Mouse (Mus musculus) erythroblast, embryonic 14.5 days (primary cell): ENCODE data around the gene Shprh.

Experiments used
- GATA1 ChIP-seq: IDR thresholded peaks from 2 replicates; pipeline ENCODE4 v1.6.1; 2012; ENCODE audit warnings: low read length, inconsistent platforms, mixed read lengths
- TAL1 ChIP-seq: IDR thresholded peaks from 3 replicates; pipeline ENCODE4 v1.6.1; 2012; ENCODE audit warnings: low read length, inconsistent platforms, mixed read lengths

- no peak for TF ChIP-seq TAL1
- no peak for TF ChIP-seq GATA1
Observed at GRCm38 (mm10) chr10:11233208-11233607, 84.0 kb downstream of the Shprh start.
